Mouse (Mus musculus) MEL (cell line): ENCODE results near the gene Dyrk1b. TPM values are rescaled to one million over a fixed set of nuclear protein-coding genes. Genes with fewer than 3 reads are reported as not detected.

Source experiments
- DNase-seq: peaks from one replicate; pipeline ENCODE4 v3.0.0; 2011; ENCODE audit warnings: low read depth, low spot score
- H3K27ac ChIP-seq: 2 replicates; pipeline ENCODE4 v1.5.1; 2012; ENCODE audit warnings: low read depth, mild to moderate bottlenecking, control low read depth, low read length, moderate library complexity; ENCODE audit not compliant: control insufficient read depth
- H3K27me3 ChIP-seq, 2 experiments: fragments of 150-350 bp in 1 of 2; sonication (generic) in 1 of 2; 2 replicates each; pipeline ENCODE4 v1.6.1; 2012; ENCODE audit warnings: low read length in 2 of 2, mild to moderate bottlenecking in 2 of 2, improper control_type of control experiment in 1 of 2, moderate library complexity in 1 of 2; ENCODE audit not compliant: insufficient read depth in 2 of 2, control insufficient read depth in 1 of 2
- H3K36me3 ChIP-seq, 2 experiments: 2 replicates each; pipeline ENCODE4 v1.6.1; 2012 to 2014; ENCODE audit warnings: low read length in 2 of 2, improper control_type of control experiment in 1 of 2, inconsistent platforms in 1 of 2, mild to moderate bottlenecking in 1 of 2; ENCODE audit not compliant: insufficient read depth in 2 of 2, control insufficient read depth in 1 of 2
- H3K4me1 ChIP-seq, 2 experiments: fragments of 150-350 bp in 1 of 2; sonication (generic) in 1 of 2; 2 replicates each; pipeline ENCODE4 v1.6.1; 2012; ENCODE audit warnings: low read length in 2 of 2, improper control_type of control experiment in 1 of 2, mild to moderate bottlenecking in 1 of 2; ENCODE audit not compliant: insufficient read depth in 2 of 2, control insufficient read depth in 1 of 2
- H3K4me3 ChIP-seq, 2 experiments: fragments of 150-350 bp in 1 of 2; sonication (generic) in 1 of 2; 2 replicates each; pipeline ENCODE4 v1.5.1; 2012; ENCODE audit warnings: low read depth in 2 of 2, low read length in 2 of 2, mild to moderate bottlenecking in 2 of 2, moderate library complexity in 2 of 2, control low read depth in 1 of 2, improper control_type of control experiment in 1 of 2; ENCODE audit not compliant: control insufficient read depth in 1 of 2, insufficient read depth in 1 of 2
- H3K79me2 ChIP-seq: 2 replicates; pipeline ENCODE4 v1.6.1; 2012; ENCODE audit warnings: mild to moderate bottlenecking, low read length, moderate library complexity; ENCODE audit not compliant: control insufficient read depth, poor library complexity, insufficient read depth
- H3K9ac ChIP-seq: 2 replicates; pipeline ENCODE4 v1.6.1; 2012; ENCODE audit warnings: low read depth, mild to moderate bottlenecking, control low read depth, low read length, moderate library complexity; ENCODE audit not compliant: control insufficient read depth, poor library complexity, severe bottlenecking
- H3K9me3 ChIP-seq: fragments of 150-350 bp; sonication (generic); replicated peaks from 2 replicates; pipeline ENCODE4 v1.6.1; 2012; ENCODE audit warnings: mild to moderate bottlenecking, low read length, improper control_type of control experiment, moderate library complexity; ENCODE audit not compliant: insufficient read depth
- BHLHE40 ChIP-seq: IDR thresholded peaks from 2 replicates; pipeline ENCODE4 v1.6.1; 2012; ENCODE audit warnings: low read depth, mild to moderate bottlenecking, inconsistent platforms, low read length, improper control_type of control experiment, borderline replicate concordance
- CHD1 ChIP-seq: IDR thresholded peaks from 2 replicates; pipeline ENCODE4 v1.6.1; 2012; ENCODE audit warnings: low read depth, mild to moderate bottlenecking, inconsistent platforms, low read length, improper control_type of control experiment
- CTCF ChIP-seq, 3 experiments: IDR thresholded peaks in 2 of 3; conservative IDR thresholded peaks in 1 of 3; 2 replicates each; pipeline ENCODE4 v1.5.1; 2011 to 2012; ENCODE audit warnings: low read length in 3 of 3, low read depth in 2 of 3, mild to moderate bottlenecking in 2 of 3, improper control_type of control experiment in 1 of 3, inconsistent platforms in 1 of 3, mixed read lengths in 1 of 3, moderate library complexity in 1 of 3; ENCODE audit not compliant: control insufficient read depth in 1 of 3, insufficient read depth in 1 of 3, poor library complexity in 1 of 3, severe bottlenecking in 1 of 3
- E2F4 ChIP-seq: IDR thresholded peaks from 2 replicates; pipeline ENCODE4 v1.6.1; 2011; ENCODE audit warnings: low read depth, low read length, improper control_type of control experiment, borderline replicate concordance
- ETS1 ChIP-seq: IDR thresholded peaks from 2 replicates; pipeline ENCODE4 v1.6.1; 2012; ENCODE audit warnings: low read depth, mild to moderate bottlenecking, inconsistent platforms, low read length, improper control_type of control experiment, moderate library complexity
- GABPA ChIP-seq: IDR thresholded peaks from 2 replicates; pipeline ENCODE4 v1.6.1; 2012; ENCODE audit warnings: low read depth, mild to moderate bottlenecking, inconsistent platforms, low read length, improper control_type of control experiment, moderate library complexity
- GATA1 ChIP-seq: IDR thresholded peaks from 2 replicates; pipeline ENCODE4 v1.6.1; 2011; ENCODE audit warnings: low read depth, low read length, improper control_type of control experiment
- HCFC1 ChIP-seq: IDR thresholded peaks from 2 replicates; pipeline ENCODE4 v1.6.1; 2012; ENCODE audit warnings: low read depth, mild to moderate bottlenecking, inconsistent platforms, low read length, improper control_type of control experiment, moderate library complexity
- KAT2A ChIP-seq: conservative IDR thresholded peaks from 2 replicates; pipeline ENCODE4 v1.6.1; 2012; ENCODE audit warnings: low read depth, low read length, improper control_type of control experiment, inconsistent platforms
- MAFK ChIP-seq: IDR thresholded peaks from 2 replicates; pipeline ENCODE4 v1.6.1; 2011; ENCODE audit warnings: low read depth, mild to moderate bottlenecking, low read length, improper control_type of control experiment, borderline replicate concordance
- MAZ ChIP-seq: IDR thresholded peaks from 2 replicates; pipeline ENCODE4 v1.6.1; 2012; ENCODE audit warnings: low read depth, mild to moderate bottlenecking, inconsistent platforms, low read length, improper control_type of control experiment
- MYB ChIP-seq: IDR thresholded peaks from 2 replicates; pipeline ENCODE4 v1.6.1; 2011; ENCODE audit warnings: mild to moderate bottlenecking, low read depth, low read length, improper control_type of control experiment
- MYC ChIP-seq: IDR thresholded peaks from 2 replicates; pipeline ENCODE4 v1.6.1; 2011; ENCODE audit warnings: low read depth, mild to moderate bottlenecking, low read length, improper control_type of control experiment, moderate library complexity
- NELFE ChIP-seq: IDR thresholded peaks from 2 replicates; pipeline ENCODE4 v1.6.1; 2011; ENCODE audit warnings: low read depth, low read length, improper control_type of control experiment
- POLR2AphosphoS5 ChIP-seq: IDR thresholded peaks from 2 replicates; pipeline ENCODE4 v1.6.1; 2012; ENCODE audit warnings: low read depth, borderline replicate concordance, mild to moderate bottlenecking, inconsistent platforms, low read length, moderate library complexity, mixed read lengths
- RAD21 ChIP-seq: IDR thresholded peaks from 2 replicates; pipeline ENCODE4 v1.6.1; 2011; ENCODE audit warnings: mild to moderate bottlenecking, low read depth, low read length, improper control_type of control experiment
- RCOR1 ChIP-seq: IDR thresholded peaks from 2 replicates; pipeline ENCODE4 v1.6.1; 2012; ENCODE audit warnings: low read depth, mild to moderate bottlenecking, inconsistent platforms, low read length, improper control_type of control experiment
- SMC3 ChIP-seq: IDR thresholded peaks from 2 replicates; pipeline ENCODE4 v1.6.1; 2011; ENCODE audit warnings: low read depth, low read length, improper control_type of control experiment
- TAL1 ChIP-seq: IDR thresholded peaks from 2 replicates; pipeline ENCODE4 v1.6.1; 2012; ENCODE audit warnings: mild to moderate bottlenecking, inconsistent platforms, low read length, moderate library complexity, mixed read lengths
- TCF12 ChIP-seq: IDR thresholded peaks from 2 replicates; pipeline ENCODE4 v1.6.1; 2014; ENCODE audit warnings: low read depth, mild to moderate bottlenecking, inconsistent platforms, low read length, improper control_type of control experiment, moderate library complexity
- UBTF ChIP-seq: IDR thresholded peaks from 2 replicates; pipeline ENCODE4 v1.6.1; 2012; ENCODE audit warnings: low read depth, mild to moderate bottlenecking, inconsistent platforms, low read length, improper control_type of control experiment, moderate library complexity, borderline replicate concordance; ENCODE audit not compliant: insufficient read depth
- ZNF384 ChIP-seq: IDR thresholded peaks from 2 replicates; pipeline ENCODE4 v1.6.1; 2012; ENCODE audit warnings: low read depth, mild to moderate bottlenecking, inconsistent platforms, low read length, improper control_type of control experiment
- polyA plus RNA-seq, 2 experiments: library from polyadenylated mRNA; stranded (reverse) in 1 of 2; unstranded in 1 of 2; fragments of >175 nt in 1 of 2; fragments of >200 nt in 1 of 2; gene quantifications; 2 replicates each; pipeline versions ENCODE4 v1.2.1 to v1.2.4; 2012; ENCODE audit warnings: low replicate concordance in 2 of 2, low read depth in 1 of 2; ENCODE audit not compliant: insufficient read length in 2 of 2, insufficient read depth in 1 of 2, missing spikeins in 1 of 2
- total RNA-seq: library from RNA; depleted of rRNA; stranded (reverse); fragments of 300-350 nt; gene quantifications from 2 replicates; pipeline ENCODE4 v1.2.3, GENCODE M21; 2012

Dyrk1b gene
- total and polyA plus RNA-seq, 3 experiments = 0.85 to 0.89 TPM; not detected in 1

DNA sequence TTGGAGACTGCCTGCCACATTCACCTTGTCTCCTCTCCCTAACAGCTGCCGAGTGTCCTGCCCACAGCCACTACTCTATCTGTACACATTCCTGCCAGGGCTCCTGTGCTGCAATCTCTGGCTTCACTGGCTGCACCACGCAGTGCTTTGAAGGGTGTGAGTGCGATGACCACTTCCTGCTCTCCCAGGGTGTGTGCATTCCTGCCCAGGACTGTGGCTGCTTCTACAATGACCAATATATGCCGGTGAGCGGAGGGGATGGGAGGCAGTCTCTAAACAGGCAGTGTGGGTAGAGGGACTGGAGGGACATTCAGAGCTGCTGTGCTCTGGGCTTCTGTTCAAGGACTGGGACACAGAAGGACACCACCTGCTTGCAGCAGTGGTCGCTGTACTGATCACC lies 20.0 kb upstream of the Dyrk1b start:
- Histone ChIP-seq H3K27ac (no peak overlapping the region), H3K4me1 (no peaks in the 10 kb centered on the region), H3K9me3 (no peaks in the 10 kb centered on the region)

DNA sequence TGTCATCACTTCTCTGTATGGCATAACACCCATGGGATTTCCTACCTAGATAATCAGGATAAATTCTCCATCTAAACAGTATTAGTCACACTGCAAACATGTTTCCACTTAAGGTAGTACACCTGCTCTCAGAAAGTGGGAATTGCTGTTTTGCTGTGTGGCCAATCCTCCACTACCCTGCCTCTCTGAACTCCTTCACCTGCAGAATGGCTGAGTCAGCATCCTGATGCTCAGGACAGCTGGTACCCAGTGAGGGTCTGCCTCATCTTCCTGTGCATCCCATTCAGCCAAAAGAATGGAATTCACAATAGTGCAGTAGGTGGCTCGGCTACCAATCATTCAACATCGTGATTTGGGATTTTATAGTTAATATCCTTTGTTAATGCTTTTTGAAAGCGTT lies 19.4 kb upstream of the Dyrk1b start:
- no peaks in the 10 kb centered on the region for H3K27me3 ChIP-seq
- no peak overlapping the region for H3K4me3 ChIP-seq
- no peaks in the 10 kb centered on the region for H3K79me2 ChIP-seq
- TF ChIP-seq RCOR1 (no peak), UBTF (no peak), ETS1 (no peak), E2F4 (no peak), CTCF (IDR thresholded peaks at IDR 0.05 in 2 of 3, conservative IDR thresholded peaks at IDR 0.05 in 1 of 3; ENCODE audit: control insufficient read depth in 1 of 3, insufficient read depth in 1 of 3, low read depth in 2 of 3, low read length in 3 of 3, poor library complexity in 1 of 3, severe bottlenecking in 1 of 3) (no peak), RAD21 (no peak), GABPA (no peak), NELFE (no peak), TCF12 (no peak), KAT2A (no peak), TAL1 (no peak), MAZ (no peak), HCFC1 (no peak), MYB (no peak)
- no peaks in the 10 kb centered on the region for H3K36me3 ChIP-seq
- H3K4me1 ChIP-seq = no peaks in the 10 kb centered on the region
- no peaks in the 10 kb centered on the region for H3K9me3 ChIP-seq
- no peak overlapping the region for H3K9ac ChIP-seq
- H3K27ac ChIP-seq = no peak overlapping the region
- no peak for DNase-seq

More for the DNA sequence above, 20.0 kb upstream of the Dyrk1b start:
- no peak for TF ChIP-seq ZNF384
- no peak for TF ChIP-seq GATA1
- TF ChIP-seq SMC3 = no peak
- TF ChIP-seq MAFK = no peak
- no peak for TF ChIP-seq POLR2AphosphoS5
- no peak for TF ChIP-seq NELFE
- TF ChIP-seq BHLHE40 = no peak
- no peak for TF ChIP-seq RAD21
- no peak for TF ChIP-seq TCF12
- TF ChIP-seq CHD1 = no peak
- no peak for TF ChIP-seq MYC
- TF ChIP-seq, all 39 proteins: peak for 0
- no peak for DNase-seq
- no peaks in the 10 kb centered on the region for H3K27me3 ChIP-seq
- H3K36me3 ChIP-seq = no peaks in the 10 kb centered on the region
- no peak overlapping the region for H3K4me3 ChIP-seq
- no peaks in the 10 kb centered on the region for H3K79me2 ChIP-seq
- no peak overlapping the region for H3K9ac ChIP-seq
